Mouse (Mus musculus) liver, adult (tissue): Measurements from ENCODE around the gene Ercc6l2.

Experiments
- GATA4 ChIP-seq: IDR thresholded peaks from 2 replicates; pipeline ENCODE4 v1.6.1; 2014; ENCODE audit warnings: mild to moderate bottlenecking, low read length; ENCODE audit not compliant: insufficient replicate concordance

Gene Ercc6l2

GRCm38 (mm10) chr13:63944344-63945021 is 129.4 kb downstream of the Ercc6l2 start:
- no peak for TF ChIP-seq GATA4
